Mouse (Mus musculus) lung, embryonic 16.5 days (tissue): Measurements from ENCODE around the gene Lipo2. TPM values are rescaled to one million over a fixed set of nuclear protein-coding genes. Genes with fewer than 3 reads are reported as not detected.
"Not testable (repeated sequence)": the region's sequence is repeated elsewhere in the genome, so short reads cannot be mapped to it uniquely, and the experiment has no call there.

Experiments used
- ATAC-seq: fragments of 200-750 bp; cut with Nextera tagmentation; 2 replicates; pipeline ENCODE4 v1.8.0; 2017; ENCODE audit warnings: low read depth, mild to moderate bottlenecking, moderate library complexity
- H3K27ac ChIP-seq: fragments of 300-500 bp; sonication (generic); 2 replicates; pipeline ENCODE4 v1.5.1; 2014; ENCODE audit warnings: mild to moderate bottlenecking, control low read depth, low read length
- H3K27me3 ChIP-seq: fragments of 300-500 bp; sonication (generic); 2 replicates; pipeline ENCODE4 v1.6.1; 2014; ENCODE audit warnings: low read depth, low read length, mixed read lengths; ENCODE audit not compliant: control insufficient read depth, insufficient read depth
- H3K36me3 ChIP-seq: fragments of 300-500 bp; sonication (generic); 2 replicates; pipeline ENCODE4 v1.6.1; 2014; ENCODE audit warnings: low read length; ENCODE audit not compliant: control insufficient read depth, insufficient read depth
- H3K4me1 ChIP-seq: fragments of 300-500 bp; sonication (generic); replicated peaks from 2 replicates; pipeline ENCODE4 v1.6.1; 2014; ENCODE audit warnings: low read length, mixed read lengths; ENCODE audit not compliant: control insufficient read depth, insufficient read depth
- H3K4me2 ChIP-seq: fragments of 300-500 bp; sonication (generic); 2 replicates; pipeline ENCODE4 v1.6.1; 2014; ENCODE audit warnings: low read depth, low read length, control low read depth
- H3K4me3 ChIP-seq: fragments of 300-500 bp; sonication (generic); 2 replicates; pipeline ENCODE4 v1.5.1; 2014; ENCODE audit warnings: mild to moderate bottlenecking, low read length, control low read depth
- H3K9ac ChIP-seq: fragments of 300-500 bp; sonication (generic); 2 replicates; pipeline ENCODE4 v1.6.1; 2014; ENCODE audit warnings: low read length, control low read depth
- H3K9me3 ChIP-seq: fragments of 300-500 bp; sonication (generic); 2 replicates; pipeline ENCODE4 v1.6.1; 2016; ENCODE audit warnings: low read length; ENCODE audit not compliant: control insufficient read depth
- WGBS: fragments of 180-500 bp; shearing (Covaris S2); extraction: QIAGEN DNeasy Blood & Tissue Kit; methylation state at CpG from one replicate; pipeline ENCODE4 v1.1.7; 2014; 5-methylcytosine and 5-hydroxymethylcytosine counted together
- polyA plus RNA-seq: library from polyadenylated mRNA; unstranded; fragments of >200 nt; fragmentation: Nextera tagmentation; extraction: Ambion mirVana; gene quantifications from 2 replicates; pipeline ENCODE4 v1.2.1, GENCODE M21; 2015

Gene Lipo2
- 0.26 and 0.33 TPM in 2 replicates for polyA plus RNA-seq

DNA sequence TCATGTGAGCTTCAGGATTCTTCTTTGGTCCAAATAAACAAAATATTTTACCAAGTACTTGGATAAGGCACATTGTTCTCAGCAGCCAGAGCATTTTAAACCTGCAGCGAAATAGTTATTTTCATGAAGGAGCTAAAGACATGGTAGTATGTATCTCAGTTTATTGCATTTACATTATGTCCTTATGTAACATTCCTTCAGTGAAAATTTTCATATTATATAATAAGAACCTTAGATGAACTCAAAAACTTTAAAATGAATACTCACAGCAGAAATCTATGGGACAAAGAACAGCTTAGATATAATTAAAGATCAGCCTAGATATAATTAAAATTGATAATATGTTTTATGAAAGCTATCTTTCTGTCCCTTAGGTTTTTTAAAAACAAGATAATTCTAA, at the start of gene Lipo2:
Gene Lipo2 (minus strand): TSS at position 101 of the 400 bp plus-strand sequence.
- not testable (repeated sequence) for H3K4me3 ChIP-seq, ATAC-seq, H3K36me3 ChIP-seq, H3K4me2 ChIP-seq, H3K4me1 ChIP-seq, H3K27me3 ChIP-seq, H3K9me3 ChIP-seq, H3K9ac ChIP-seq, H3K27ac ChIP-seq
- whole genome bisulfite sequencing: 89% methylated on average over 1 of the region's 1 CpGs

GRCm38 (mm10) chr19:33787359-33787758, 36.2 kb upstream of the Lipo2 start, which contains the start of gene Lipo1:
TSS of gene Lipo1 (minus strand) at chr19:33787459.
- not testable (repeated sequence) for H3K27me3 ChIP-seq, H3K27ac ChIP-seq, H3K4me1 ChIP-seq, H3K4me3 ChIP-seq, H3K4me2 ChIP-seq, H3K9ac ChIP-seq, H3K36me3 ChIP-seq, H3K9me3 ChIP-seq, ATAC-seq

GRCm38 (mm10) chr19:33786576-33787277, 35.6 kb upstream of the Lipo2 start:
- WGBS: 85% methylated on average over 12 of the region's 12 CpGs
- Histone ChIP-seq H3K9me3 (no peaks in the 10 kb centered on the region), H3K4me2 (no peak overlapping the region), H3K9ac (no peak overlapping the region), H3K4me3 (no peak overlapping the region), H3K27ac (no peak overlapping the region), H3K36me3 (no peaks in the 10 kb centered on the region), H3K4me1 (no peaks in the 10 kb centered on the region), H3K27me3 (no peaks in the 10 kb centered on the region)
- ATAC-seq: no peak

DNA sequence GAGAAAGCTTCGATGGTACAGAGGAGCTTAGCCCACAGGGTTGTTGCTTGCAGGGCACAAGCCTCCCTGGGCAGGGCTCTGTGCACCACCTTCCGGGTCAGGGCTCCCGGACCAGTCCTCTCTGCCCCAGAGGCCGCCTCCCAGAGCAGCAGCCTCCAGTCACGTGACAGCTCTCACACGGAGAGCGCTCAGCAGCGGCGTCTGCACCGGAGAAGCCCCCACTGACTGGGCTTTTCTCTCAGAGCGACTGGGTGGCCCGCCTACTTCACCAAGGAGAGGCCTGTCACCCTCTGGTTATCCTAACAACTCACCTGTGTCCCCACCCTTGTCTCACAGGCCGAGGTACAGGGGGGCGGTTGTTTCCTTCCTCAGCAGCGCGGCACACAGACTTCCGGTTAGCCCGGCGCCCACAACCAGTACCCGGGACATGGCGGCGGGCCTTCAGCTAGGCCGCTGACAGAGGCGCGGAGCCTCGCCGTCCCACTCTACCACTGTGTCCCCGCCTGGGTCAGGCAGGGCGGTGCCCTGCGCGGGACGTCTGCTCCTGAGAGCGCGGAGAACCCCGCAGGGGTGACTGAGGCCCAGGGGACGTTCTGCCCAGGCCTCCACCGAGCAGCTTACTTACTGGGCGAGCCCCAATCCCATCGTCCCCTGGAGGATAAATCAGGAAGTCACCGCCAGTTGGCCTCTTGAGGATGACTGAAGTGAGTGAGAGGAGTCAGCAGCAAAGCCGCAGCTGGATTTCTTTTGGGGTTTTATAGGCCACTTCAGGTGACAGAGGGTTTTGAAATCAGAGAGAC, 10.3 kb upstream of the Lipo2 start, which contains the start of gene Lipo3:
Gene Lipo3 (minus strand): TSS at position 665 of the 800 bp plus-strand sequence.
- 0 out of 2 replicates have a peak within 1 kb of the TSS, but pooled peaks have one; percentile 13 for H3K4me3 ChIP-seq
- peak; percentile 84 for ATAC-seq
- not testable (repeated sequence) for H3K27me3 ChIP-seq, H3K27ac ChIP-seq, H3K36me3 ChIP-seq, H3K4me1 ChIP-seq, H3K9me3 ChIP-seq, H3K9ac ChIP-seq
- H3K4me2 ChIP-seq: peak within 1 kb of the TSS; percentile 34; the same call in 1 of the 2 replicates
- WGBS: 29% methylated on average over 12 of the region's 41 CpGs

Other genes starting within 250 kb of the Lipo2 start
- gene Lipo4, start 233.6 kb downstream of the Lipo2 start, polyA plus RNA-seq: not detected in 2 replicates
- gene Gm8978, start 126.1 kb downstream of the Lipo2 start, polyA plus RNA-seq: not detected in 2 replicates
- 20.1 and 21.2 TPM in 2 replicates for gene Lipo3, start 10.6 kb upstream of the Lipo2 start, polyA plus RNA-seq
- not detected in 2 replicates for gene Lipo1, start 36.1 kb upstream of the Lipo2 start, polyA plus RNA-seq
- gene Lipf, start 209.8 kb upstream of the Lipo2 start, polyA plus RNA-seq: not detected in 2 replicates